In genomic region chr11:101220853-101221252, GRCm38 (mm10) we compare ENCODE assay signal across 17 mouse cellular contexts. TPM values are rescaled to one million over a fixed set of nuclear protein-coding genes. Genes with fewer than 3 reads are reported as not detected.
DNase-seq lines count a peak whose midpoint lies in the region; ATAC-seq and TF ChIP-seq lines count a peak whose summit lies in the region.
"Had no signal": no experiment of that assay in that cellular context is flagged by ENCODE, and none has a peak within 500 bp of the region (broad histone marks: within the 10 kb centered on the region; RNA-seq: fewer than 3 reads in every experiment).

No protein-coding gene starts in this region.

- H3K36me3 ChIP-seq in heart, embryonic 12.5 days, result peaks cover 15% of the 10 kb centered on the region
- H3K36me3 ChIP-seq in kidney, embryonic 16.5 days (ENCODE audit: insufficient read depth, low read length), result peaks cover 10% of the 10 kb centered on the region; the same call in 1 of the 2 replicates
- H3K36me3 ChIP-seq in myocyte (ENCODE audit: control insufficient read depth, insufficient read depth), result no peaks in the 10 kb centered on the region
- H3K36me3 ChIP-seq: liver, embryonic 13.5 days had no signal

- 47% methylated on average over 2 of the region's 2 CpGs for WGBS in heart, embryonic 12.5 days
- WGBS in kidney, embryonic 16.5 days, result 8% methylated on average over 2 of the region's 2 CpGs

- H3K9ac ChIP-seq in heart, embryonic 12.5 days, result no peak overlapping the region
- H3K9ac ChIP-seq in kidney, embryonic 16.5 days (replicated peaks; ENCODE audit: low read length), result no peak overlapping the region
- H3K9ac ChIP-seq: embryonic facial prominence, embryonic 15.5 days; hindbrain, embryonic 13.5 days; liver, embryonic 13.5 days had no signal

- H3K79me2 ChIP-seq in myocyte (ENCODE audit: control insufficient read depth, insufficient read depth), result peaks cover 12% of the 10 kb centered on the region

- no peak overlapping the region for H3K4me2 ChIP-seq in heart, embryonic 12.5 days
- peak overlapping the region; percentile 5; the same call in 1 of the 2 replicates for H3K4me2 ChIP-seq in kidney, embryonic 16.5 days (replicated peaks; ENCODE audit: low read depth, low read length)
- H3K4me2 ChIP-seq in myocyte (ENCODE audit: low read depth), result peak overlapping the region; percentile 46
- H3K4me2 ChIP-seq: embryonic facial prominence, embryonic 15.5 days; hindbrain, embryonic 13.5 days; liver, embryonic 13.5 days; midbrain, embryonic 11.5 days had no signal

- H3K27me3 ChIP-seq in heart, embryonic 12.5 days (replicated peaks), result no peaks in the 10 kb centered on the region
- H3K27me3 ChIP-seq in kidney, embryonic 16.5 days (ENCODE audit: insufficient read depth, low read length), result no peaks in the 10 kb centered on the region
- H3K27me3 ChIP-seq in myocyte (ENCODE audit: control insufficient read depth, insufficient read depth, insufficient read length), result no peaks in the 10 kb centered on the region
- H3K27me3 ChIP-seq: embryonic facial prominence, embryonic 15.5 days; hindbrain, embryonic 13.5 days; liver, embryonic 13.5 days had no signal

- peaks cover 7% of the 10 kb centered on the region for H3K4me1 ChIP-seq in heart, embryonic 12.5 days (replicated peaks)
- H3K4me1 ChIP-seq in kidney, embryonic 16.5 days (ENCODE audit: insufficient read depth, low read length), result peaks cover 41% of the 10 kb centered on the region

- H3K27ac ChIP-seq in heart, embryonic 12.5 days (ENCODE audit: poor library complexity, severe bottlenecking), result peak overlapping the region; percentile 36; the same call in 1 of the 2 replicates
- H3K27ac ChIP-seq in kidney, embryonic 16.5 days (ENCODE audit: low read length), result peak overlapping the region; percentile 93
- H3K27ac ChIP-seq: embryonic facial prominence, embryonic 15.5 days; hindbrain, embryonic 13.5 days; liver, embryonic 13.5 days had no signal

- no peak for DNase-seq in heart, adult 9 months (ENCODE audit: low spot score in 2 of 2)
- DNase-seq in kidney, adult 11 months, result no peak
- DNase-seq in MEL-GATA-1-ER (ENCODE audit: extremely low read depth, low read depth), result peak; percentile 23
- DNase-seq in retina, postnatal 1 day, result no peak
- DNase-seq in embryo, embryonic 9.5 days (ENCODE audit: extremely low spot score), result no peak
- DNase-seq: adrenal gland, adult 8-10 months; cerebellum, adult 8-10 months; gastrocnemius, postnatal 36 days; liver, embryonic 13.5 days; lung, postnatal 36 days; thymus, adult 2 months had no signal

- H3K4me3 ChIP-seq in heart, embryonic 12.5 days, result no peak overlapping the region
- H3K4me3 ChIP-seq in kidney, embryonic 16.5 days (ENCODE audit: low read length), result no peak overlapping the region
- H3K4me3 ChIP-seq in myocyte, result no peak overlapping the region
- H3K4me3 ChIP-seq: embryonic facial prominence, embryonic 15.5 days; hindbrain, embryonic 13.5 days; liver, embryonic 13.5 days had no signal

- ATAC-seq in heart, embryonic 12.5 days (ENCODE audit: insufficient number of reproducible peaks, low FRiP score), result no peak
- ATAC-seq in kidney, embryonic 16.5 days (ENCODE audit: low FRiP score, low TSS enrichment), result no peak

- H3ac ChIP-seq in myocyte (ENCODE audit: control insufficient read depth, insufficient read length), result no peak overlapping the region

- TF ChIP-seq POLR2A in myocyte (IDR thresholded peaks at IDR 0.05; ENCODE audit: insufficient read length, low read depth), result no peak

- H3K9me3 ChIP-seq in heart, embryonic 12.5 days (replicated peaks), result no peaks in the 10 kb centered on the region
- no peaks in the 10 kb centered on the region for H3K9me3 ChIP-seq in kidney, embryonic 16.5 days (ENCODE audit: low read length)
- H3K9me3 ChIP-seq: embryonic facial prominence, embryonic 15.5 days; hindbrain, embryonic 13.5 days; liver, embryonic 13.5 days had no signal

TF ChIP-seq in myocyte, 11 proteins besides CTCF, POLR2A, EP300 and RAD21:
- TF ChIP-seq CEBPB (IDR thresholded peaks at IDR 0.05; ENCODE audit: insufficient read depth, poor library complexity, severe bottlenecking) (no peak), MYOD1 (IDR thresholded peaks at IDR 0.05; ENCODE audit: control insufficient read depth in 1 of 3, insufficient read length in 2 of 3, low read depth in 2 of 3) (no peak), POLR2AphosphoS2 (IDR thresholded peaks at IDR 0.05; ENCODE audit: insufficient read length, low read depth) (no peak), TCF3 (IDR thresholded peaks at IDR 0.05; ENCODE audit: insufficient read length, low read depth) (no peak), E2F4 (IDR thresholded peaks at IDR 0.05; ENCODE audit: insufficient read depth) (no peak), TCF12 (IDR thresholded peaks at IDR 0.05; ENCODE audit: insufficient read depth, poor library complexity, severe bottlenecking) (no peak), REST (IDR thresholded peaks at IDR 0.05; ENCODE audit: insufficient read depth, insufficient read length) (no peak), MYOG (IDR thresholded peaks at IDR 0.05; ENCODE audit: control insufficient read depth in 1 of 3, insufficient read depth in 1 of 3, insufficient read length in 2 of 3, low read depth in 2 of 3) (no peak), USF1 (IDR thresholded peaks at IDR 0.05; ENCODE audit: low read depth) (no peak), MAX (IDR thresholded peaks at IDR 0.05; ENCODE audit: low read depth) (no peak), SRF (IDR thresholded peaks at IDR 0.05; ENCODE audit: control insufficient read depth, insufficient read length, low read depth) (no peak)

RNA-seq across cellular contexts. Expression of gene Ezh1, which starts 5.4 kb away (rescaled TPM):
- polyA plus RNA-seq in heart, embryonic 12.5 days (2016; fragmentation: Nextera tagmentation; extraction: Ambion mirVana), result 14.9 and 16.1 TPM in 2 replicates
- polyA plus RNA-seq in kidney, embryonic 16.5 days (2015; fragmentation: Nextera tagmentation; extraction: Ambion mirVana), result 25.1 and 29.5 TPM in 2 replicates
- 13.7 TPM for polyA plus RNA-seq in myocyte (2012; fragmentation: generic; extraction: Trizol)

RNA-seq across cellular contexts. Expression of gene Ramp2, which starts 25.0 kb away (rescaled TPM):
- polyA plus RNA-seq in heart, embryonic 12.5 days (2016; fragmentation: Nextera tagmentation; extraction: Ambion mirVana), result 233 and 245 TPM in 2 replicates
- 246 and 270 TPM in 2 replicates for polyA plus RNA-seq in kidney, embryonic 16.5 days (2015; fragmentation: Nextera tagmentation; extraction: Ambion mirVana)
- polyA plus RNA-seq in myocyte (2012; fragmentation: generic; extraction: Trizol), result 2.5 TPM

RNA-seq across cellular contexts. Expression of gene Vps25, which starts 32.7 kb away (rescaled TPM):
- 98.8 and 101 TPM in 2 replicates for polyA plus RNA-seq in heart, embryonic 12.5 days (2016; fragmentation: Nextera tagmentation; extraction: Ambion mirVana)
- polyA plus RNA-seq in kidney, embryonic 16.5 days (2015; fragmentation: Nextera tagmentation; extraction: Ambion mirVana), result 154 TPM in 2 replicates
- polyA plus RNA-seq in myocyte (2012; fragmentation: generic; extraction: Trizol), result 141 TPM

RNA-seq across cellular contexts. Expression of gene Wnk4, which starts 39.5 kb away (rescaled TPM):
- 14.0 TPM in 2 replicates for polyA plus RNA-seq in heart, embryonic 12.5 days (2016; fragmentation: Nextera tagmentation; extraction: Ambion mirVana)
- 30.5 and 39.5 TPM in 2 replicates for polyA plus RNA-seq in kidney, embryonic 16.5 days (2015; fragmentation: Nextera tagmentation; extraction: Ambion mirVana)
- 0.19 TPM for polyA plus RNA-seq in myocyte (2012; fragmentation: generic; extraction: Trizol)

RNA-seq across cellular contexts. Expression of gene Ccr10, which starts 45.6 kb away (rescaled TPM):
- polyA plus RNA-seq in heart, embryonic 12.5 days (2016; fragmentation: Nextera tagmentation; extraction: Ambion mirVana), result 0.15 and 0.36 TPM in 2 replicates
- 0.50 and 0.76 TPM in 2 replicates for polyA plus RNA-seq in kidney, embryonic 16.5 days (2015; fragmentation: Nextera tagmentation; extraction: Ambion mirVana)
- polyA plus RNA-seq in myocyte (2012; fragmentation: generic; extraction: Trizol), result 0.56 TPM
- polyA plus RNA-seq: liver, embryonic 13.5 days; midbrain, embryonic 11.5 days had no signal

Comparison
In these comparisons a context has a peak if more than half of its experiments do, and no peak if none do; other contexts are left out.
1. RNA of gene Ramp2, which starts 25.0 kb away (polyA plus RNA-seq): 246 to 270 TPM in kidney, embryonic 16.5 days and 233 to 245 TPM in heart, embryonic 12.5 days; 2.5 TPM in myocyte (single experiment); every median in the first group is over 10 times any median in the second.